Mouse (Mus musculus) gastrocnemius, postnatal 14 days (tissue): ENCODE measurements around the gene Camk1d. TPM values are rescaled to one million over a fixed set of nuclear protein-coding genes. Genes with fewer than 3 reads are reported as not detected.

Experiments
- total RNA-seq, 2 experiments: library from RNA; stranded (reverse); gene quantifications; 2 replicates each; pipeline ENCODE4 v1.2.3; 2021

Gene Camk1d
- total RNA-seq, 2 experiments from 2014 or later: 1.7 to 2.3 TPM

Other genes with a start within 250 kb of the Camk1d start
- 1 to 10 TPM; 4.9 to 8.2 TPM for gene Nudt5, start 130.5 kb upstream of the Camk1d start, total RNA-seq
- 10 to 100 TPM; 73.1 to 74.2 TPM for gene Cdc123, start 130.6 kb upstream of the Camk1d start, total RNA-seq
- gene Gm13199, start 148.4 kb upstream of the Camk1d start, total RNA-seq: under 1 TPM in 1 of 2 experiments, not detected in 1; 0.40 TPM
- 10 to 100 TPM; 28.8 to 30.5 TPM for gene Sec61a2, start 180.9 kb upstream of the Camk1d start, total RNA-seq
- 1 to 10 TPM; 1.4 to 2.3 TPM for gene Dhtkd1, start 228.3 kb upstream of the Camk1d start, total RNA-seq
- gene Upf2, start 237.0 kb upstream of the Camk1d start, total RNA-seq: 10 to 100 TPM; 12.1 to 12.8 TPM